Mouse (Mus musculus): ENCODE measurements around the gene Rab36.

The Rab36 gene

DNA sequence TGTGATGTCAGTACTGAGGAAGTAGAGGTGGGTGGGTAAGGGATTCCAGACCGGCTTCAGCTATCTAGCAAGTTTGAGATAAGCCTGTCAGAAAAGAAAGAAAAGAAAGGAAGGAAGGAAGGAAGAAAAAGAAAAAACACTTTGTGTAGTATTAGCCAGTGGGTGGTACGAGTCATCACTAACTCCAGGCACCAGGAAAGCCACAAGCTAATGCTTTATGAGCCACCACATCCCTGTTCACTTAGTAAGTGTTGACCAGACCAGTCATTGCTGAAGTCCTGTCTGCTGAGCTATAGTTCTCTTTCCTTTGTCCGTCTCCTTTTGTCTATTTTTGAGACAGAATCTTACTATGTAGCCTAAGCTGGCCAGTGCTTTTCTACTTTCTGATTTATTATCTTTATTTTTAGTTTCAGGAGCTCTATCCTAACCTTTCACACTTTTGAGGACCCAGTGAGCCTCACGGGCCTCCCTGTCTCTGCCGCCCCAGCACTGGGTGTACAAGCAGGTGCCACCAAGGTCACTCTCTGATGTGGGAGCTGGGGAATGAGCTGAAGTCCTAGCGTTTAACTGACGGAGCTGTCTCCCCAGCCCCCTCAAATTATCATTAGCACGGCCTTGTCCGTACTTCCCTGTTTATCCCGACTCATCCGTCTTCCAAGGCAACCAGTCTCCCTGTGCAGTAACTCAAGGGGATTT lies 33.6 kb downstream of the Rab36 start:
- DNase-seq (ENCODE audit: low spot score), result no peak

DNA sequence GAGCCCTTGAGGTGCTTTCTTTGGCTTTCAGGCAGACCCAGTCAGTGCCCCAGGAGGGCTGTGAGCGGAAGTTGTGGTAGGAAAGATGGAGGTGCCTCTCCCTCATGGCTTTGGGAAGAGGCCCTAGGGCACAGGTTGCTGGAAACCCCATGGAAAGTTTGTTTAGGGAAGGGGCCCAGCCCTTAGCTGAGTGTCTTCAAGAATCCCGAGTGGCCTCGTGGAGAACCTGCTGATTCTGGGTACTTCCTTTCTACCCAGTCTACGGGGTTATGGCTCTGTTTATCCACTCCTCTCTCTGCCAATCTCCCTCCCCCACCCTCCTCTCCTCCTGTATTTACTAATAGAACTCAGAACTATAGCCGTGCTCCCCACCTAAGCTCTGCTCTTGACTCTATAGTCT lies 38.8 kb downstream of the Rab36 start:
- no peak for DNase-seq (ENCODE audit: low spot score)

- no peak for DNase-seq (ENCODE audit: low spot score)
These were observed 41.6 kb downstream of the Rab36 start for GRCm38 (mm10) chr10:75078174-75079128.

DNA sequence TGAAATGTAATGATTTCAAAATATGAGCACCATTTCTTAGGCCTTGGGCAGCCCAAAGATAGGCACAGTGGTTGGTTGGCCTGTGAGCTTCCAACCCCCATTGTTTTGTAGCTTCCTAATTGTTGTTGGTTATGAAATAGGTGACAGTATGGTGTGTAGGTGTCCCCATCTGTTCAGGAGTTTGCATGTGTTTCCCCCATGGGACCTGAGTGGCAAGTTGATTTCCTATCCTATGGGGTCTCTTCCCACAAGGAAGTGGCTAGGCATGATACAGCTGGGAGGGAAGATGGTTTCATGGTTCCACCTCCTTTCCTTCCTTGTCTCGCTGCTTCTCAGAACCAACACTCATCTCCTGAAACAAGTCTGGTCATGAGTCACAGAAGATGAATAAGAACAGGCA lies 48.5 kb downstream of the Rab36 start:
- no peak for DNase-seq (ENCODE audit: low spot score)

GRCm38 (mm10) chr10:75088471-75088870 lies 51.6 kb downstream of the Rab36 start:
- DNase-seq (ENCODE audit: low spot score), result no peak

- DNase-seq (ENCODE audit: low spot score), result no peak
These were observed 54.8 kb downstream of the Rab36 start for GRCm38 (mm10) chr10:75091478-75092152.

DNA sequence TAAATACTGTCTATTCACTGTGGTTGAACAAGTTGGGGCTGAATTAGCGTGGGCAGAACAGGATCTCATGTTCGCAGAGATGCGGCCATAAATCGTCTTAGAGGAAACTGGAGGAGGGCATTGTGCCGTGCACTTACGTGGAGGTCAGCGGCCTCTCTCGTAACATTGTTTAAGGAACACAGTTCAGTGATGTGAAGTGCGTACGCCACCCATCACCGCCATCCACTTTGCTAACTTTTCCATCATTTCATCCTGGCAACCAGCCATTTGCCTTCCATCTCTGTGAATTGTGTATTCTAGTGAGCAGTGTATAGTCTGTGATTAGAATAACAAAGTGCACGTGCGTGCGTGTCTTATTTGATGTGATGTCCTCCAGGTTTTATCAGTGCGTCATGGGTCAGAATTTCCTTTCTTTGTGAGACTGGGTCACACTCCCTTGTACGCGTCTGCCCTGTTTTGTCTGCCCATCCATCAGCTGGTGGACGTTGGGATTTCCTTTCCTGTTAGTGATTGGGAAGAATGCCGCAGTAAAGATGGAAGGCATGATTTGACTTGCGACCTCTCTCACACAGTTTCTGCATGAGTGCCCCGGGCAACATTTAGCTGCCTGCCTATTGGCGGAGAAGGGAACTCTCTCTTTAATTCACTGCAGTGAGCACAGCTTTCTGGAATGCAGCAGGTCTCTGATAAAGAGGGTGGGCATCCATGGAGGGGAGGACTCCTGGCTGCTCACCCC lies 56.6 kb downstream of the Rab36 start:
- peak; percentile 71 for DNase-seq (ENCODE audit: low spot score)

DNA sequence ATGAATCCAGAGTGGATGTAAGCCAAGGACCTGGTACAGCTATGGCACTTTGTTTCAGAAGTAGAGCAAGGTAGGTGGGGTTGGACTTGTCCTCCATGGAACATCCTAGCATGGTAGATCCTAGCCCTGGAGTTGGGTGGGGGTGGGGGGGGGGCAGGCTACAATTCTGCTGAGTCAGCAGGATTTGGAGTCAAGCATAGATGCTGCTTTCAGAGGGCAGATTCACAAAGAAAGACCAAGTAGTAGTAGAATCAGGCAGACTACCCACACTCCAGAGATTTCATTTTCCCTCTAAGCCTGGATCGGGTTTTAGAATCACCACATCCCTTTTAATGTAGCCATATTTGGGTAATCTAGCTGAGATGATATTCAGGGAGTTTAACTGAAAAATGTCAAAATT lies 57.5 kb downstream of the Rab36 start:
- DNase-seq (ENCODE audit: low spot score), result no peak

GRCm38 (mm10) chr10:75095216-75095615 lies 58.4 kb downstream of the Rab36 start:
- DNase-seq (ENCODE audit: low spot score), result no peak

DNA sequence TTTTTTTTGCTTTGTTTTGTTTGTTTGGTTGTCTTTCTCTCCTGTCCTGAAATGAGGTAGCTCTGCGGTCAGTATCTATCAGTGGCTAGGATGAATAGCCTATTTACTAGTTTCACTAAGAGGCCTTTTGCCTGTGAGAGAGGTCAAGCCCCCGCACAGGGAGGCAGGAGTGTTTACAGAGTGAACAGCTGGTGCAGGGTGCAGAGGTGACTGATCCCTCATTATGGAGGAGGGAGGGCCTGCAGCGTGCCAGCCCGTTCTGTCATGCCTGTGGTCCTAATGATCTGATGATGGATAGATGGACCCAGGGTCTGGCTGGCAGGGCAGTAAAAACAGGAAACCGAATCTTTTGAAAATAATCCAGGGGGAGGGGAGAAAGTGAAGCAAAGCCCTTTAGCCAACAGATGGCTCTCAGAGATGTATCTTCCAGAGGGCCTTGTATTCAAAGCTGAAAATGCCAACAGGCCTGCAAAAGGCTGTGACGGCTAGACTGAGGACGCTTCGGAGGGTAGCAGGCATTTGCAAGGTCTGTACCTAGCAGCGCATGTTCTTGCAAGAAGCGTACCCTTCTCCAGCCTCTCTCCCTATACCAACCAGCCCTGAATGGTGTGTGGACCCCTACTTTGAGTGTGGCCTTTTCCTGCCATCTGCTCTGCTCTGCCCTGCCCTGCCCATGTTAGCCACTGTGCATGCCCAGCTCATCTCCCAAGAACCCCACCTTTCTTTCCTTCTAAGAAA lies 61.8 kb downstream of the Rab36 start:
- peak; percentile 95 for DNase-seq (ENCODE audit: low spot score)

DNA sequence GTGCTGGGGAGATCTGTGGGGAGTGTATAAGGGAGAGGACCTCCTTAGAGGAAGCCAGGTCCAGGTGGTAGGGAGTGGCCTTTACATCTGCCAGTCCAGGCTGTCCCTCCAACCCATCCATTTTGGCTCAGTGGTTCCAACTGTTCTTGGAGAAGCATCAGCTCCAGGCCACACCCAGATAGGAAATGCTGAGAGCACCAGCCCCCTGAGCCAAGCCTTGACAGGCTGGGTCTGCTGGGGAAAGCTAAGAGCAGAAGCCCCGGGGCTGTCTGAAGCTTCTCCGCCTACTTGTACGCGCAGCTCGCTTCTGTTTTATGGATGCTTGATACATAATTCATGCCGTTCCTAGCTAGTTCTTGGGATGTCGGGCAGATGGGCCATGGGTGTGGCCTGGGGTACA lies 63.4 kb downstream of the Rab36 start:
- no peak for DNase-seq (ENCODE audit: low spot score)

DNA sequence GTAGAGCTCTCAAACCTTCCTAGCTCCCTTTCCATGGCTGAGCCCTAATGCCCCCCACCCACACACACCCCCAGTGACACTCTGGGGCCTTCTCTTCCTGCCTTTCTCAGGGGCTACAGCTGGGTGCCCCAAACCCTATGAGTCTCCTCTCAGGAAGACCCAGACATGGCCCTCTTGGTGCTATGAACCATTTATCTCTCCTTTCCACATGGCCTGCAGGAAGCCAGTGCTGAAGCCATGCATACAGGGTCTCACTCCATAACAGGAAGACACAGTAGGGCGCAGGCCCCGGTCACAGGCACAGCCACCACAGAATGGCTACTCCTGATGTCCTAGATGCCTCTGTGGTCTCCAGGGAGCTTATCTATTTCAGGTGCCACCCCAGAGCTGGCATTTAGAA lies 66.6 kb downstream of the Rab36 start:
- DNase-seq (ENCODE audit: low spot score), result no peak
